Mouse (Mus musculus) E14TG2a.4 (cell line): ENCODE data around the gene Fam189a1.

Experiments
- CTCF ChIP-seq: conservative IDR thresholded peaks from 2 replicates; pipeline ENCODE4 v1.5.1; 2014; ENCODE audit warnings: low read length
- NANOG ChIP-seq: IDR thresholded peaks from 2 replicates; pipeline ENCODE4 v1.6.1; 2014; ENCODE audit warnings: borderline replicate concordance, low read length, mixed read lengths

DNA sequence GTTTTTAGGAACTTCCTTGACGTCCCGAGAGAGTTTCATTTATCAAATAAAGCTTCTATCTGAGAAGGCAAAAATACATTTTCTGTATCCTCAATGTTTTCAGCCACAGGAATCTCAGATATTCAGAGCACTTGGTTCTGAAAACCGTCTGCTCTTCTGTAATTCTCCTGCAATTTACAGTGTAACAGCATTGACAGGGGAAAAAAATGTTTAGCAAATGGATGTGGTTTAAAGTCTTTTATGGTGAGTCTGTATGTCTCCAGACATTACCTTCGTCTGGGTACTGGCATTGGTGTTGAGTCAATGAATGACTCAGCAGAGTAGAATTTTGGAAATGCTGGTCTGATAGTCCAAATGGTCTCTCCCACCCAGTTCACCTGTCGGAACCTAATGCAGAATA, 249.4 kb downstream of the Fam189a1 start:
- TF ChIP-seq CTCF = no peak
- TF ChIP-seq NANOG = no peak
